Mouse (Mus musculus) gonadal fat pad, adult 2 months (tissue): Measurements from ENCODE around the gene Kat8. TPM values are rescaled to one million over a fixed set of nuclear protein-coding genes. Genes with fewer than 3 reads are reported as not detected.
A peak's percentile ranks its signal among the peaks of the same experiment; 100 is the strongest.

Experiments
- DNase-seq: peaks from one replicate; pipeline ENCODE4 v3.0.0-alpha.2; 2012; ENCODE audit warnings: low read depth
- polyA plus RNA-seq: library from polyadenylated mRNA; depleted of rRNA; stranded (reverse); fragments of >200 nt; gene quantifications from 2 replicates; pipeline ENCODE4 v1.2.3, GENCODE M21; 2012

The Kat8 gene
- polyA plus RNA-seq, 1 experiment = 15.9 TPM

DNA sequence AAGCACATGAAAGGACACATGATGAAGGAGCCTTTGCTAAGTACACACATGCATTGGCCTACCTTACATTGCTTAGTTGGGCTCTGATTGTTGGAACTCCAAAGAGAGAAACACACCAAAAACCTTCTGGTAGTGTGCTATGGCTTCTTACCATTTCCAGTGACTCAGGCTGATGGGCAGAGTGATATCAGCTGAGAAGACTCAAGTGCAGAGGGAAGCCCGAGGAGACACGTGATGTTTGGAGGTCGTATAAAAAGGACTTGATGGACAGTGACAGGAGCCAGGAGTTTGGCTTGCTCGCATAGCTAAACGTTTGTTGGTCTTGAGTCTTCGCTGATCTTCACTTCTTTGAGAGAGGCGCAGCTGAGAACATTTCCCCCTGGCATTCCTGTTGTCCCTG is 14.8 kb upstream of the Kat8 start:
- no peak for DNase-seq

DNA sequence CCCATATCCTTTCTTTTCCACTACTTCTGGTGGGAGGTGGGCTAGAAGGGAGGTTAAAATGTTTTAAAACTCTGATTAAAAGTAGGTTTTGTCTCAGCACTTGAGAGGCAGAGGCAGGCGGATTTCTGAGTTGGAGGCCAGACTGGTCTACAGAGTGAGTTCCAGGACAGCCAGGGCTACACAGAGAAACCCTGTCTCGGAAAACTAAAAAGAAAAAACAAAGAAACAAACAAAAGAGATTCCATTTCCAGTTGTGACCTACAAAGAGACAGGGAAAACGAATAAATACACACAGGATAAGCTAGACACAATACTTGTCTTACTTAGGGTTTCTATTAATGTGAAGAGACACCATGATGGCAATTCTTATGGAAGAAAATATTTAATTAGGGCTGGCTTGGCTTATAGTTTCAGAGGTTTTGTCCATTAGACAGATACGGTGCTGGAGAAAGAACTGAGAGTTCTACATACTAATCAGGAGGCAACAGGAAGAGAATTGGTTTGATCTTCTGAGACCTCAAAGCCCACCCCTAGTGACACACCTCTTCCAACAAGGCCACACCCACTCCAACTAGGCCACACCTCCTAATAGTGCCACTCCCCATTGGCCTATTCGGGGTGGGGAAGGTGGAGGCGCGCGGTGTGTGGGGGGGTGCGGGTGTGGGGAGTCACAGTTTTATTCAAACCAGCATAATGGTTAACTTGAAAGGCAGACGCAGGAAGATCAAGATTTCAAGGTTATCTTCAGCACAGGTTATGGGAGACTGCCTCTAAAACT is 13.9 kb upstream of the Kat8 start:
- no peak for DNase-seq

DNA sequence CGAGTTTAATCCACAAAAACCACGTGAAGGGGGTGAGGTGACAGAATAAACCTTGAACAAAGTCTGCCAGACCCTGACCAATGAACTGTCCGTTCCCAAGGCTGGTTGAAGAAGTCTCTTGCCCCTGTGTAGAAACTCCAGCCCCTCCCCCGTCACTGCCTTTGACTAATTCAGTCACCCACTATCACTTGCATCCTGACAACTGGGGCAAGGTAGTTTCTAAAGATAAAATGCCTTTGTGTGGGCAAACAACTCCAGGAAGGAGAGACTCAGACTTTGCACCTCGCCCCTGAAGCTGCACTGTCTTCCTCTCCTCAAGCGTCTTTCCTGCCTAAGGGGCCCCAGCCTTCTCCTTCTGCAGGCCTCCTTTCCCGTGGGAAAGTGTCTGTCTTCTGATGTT is 12.3 kb upstream of the Kat8 start:
- no peak for DNase-seq

DNA sequence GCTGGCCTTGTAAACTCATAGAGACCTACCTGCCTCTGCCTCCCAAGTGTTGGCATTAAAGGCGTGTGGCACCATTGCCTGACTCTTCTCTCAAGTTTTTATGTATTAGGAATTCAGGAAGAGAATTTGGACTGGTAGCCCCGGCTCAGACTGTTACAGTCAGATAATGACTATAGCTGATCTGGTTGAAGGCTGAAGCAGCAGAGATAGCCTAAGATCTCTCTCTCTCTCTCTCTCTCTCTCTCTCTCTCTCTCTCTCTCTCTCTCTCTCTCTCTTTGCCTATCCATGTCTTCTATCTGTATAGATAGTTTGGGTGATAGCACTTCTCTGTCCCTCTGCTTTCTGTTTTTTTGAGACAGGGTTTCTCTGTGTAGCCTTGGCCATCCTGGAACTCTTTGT is 10.5 kb upstream of the Kat8 start:
- DNase-seq = no peak

DNA sequence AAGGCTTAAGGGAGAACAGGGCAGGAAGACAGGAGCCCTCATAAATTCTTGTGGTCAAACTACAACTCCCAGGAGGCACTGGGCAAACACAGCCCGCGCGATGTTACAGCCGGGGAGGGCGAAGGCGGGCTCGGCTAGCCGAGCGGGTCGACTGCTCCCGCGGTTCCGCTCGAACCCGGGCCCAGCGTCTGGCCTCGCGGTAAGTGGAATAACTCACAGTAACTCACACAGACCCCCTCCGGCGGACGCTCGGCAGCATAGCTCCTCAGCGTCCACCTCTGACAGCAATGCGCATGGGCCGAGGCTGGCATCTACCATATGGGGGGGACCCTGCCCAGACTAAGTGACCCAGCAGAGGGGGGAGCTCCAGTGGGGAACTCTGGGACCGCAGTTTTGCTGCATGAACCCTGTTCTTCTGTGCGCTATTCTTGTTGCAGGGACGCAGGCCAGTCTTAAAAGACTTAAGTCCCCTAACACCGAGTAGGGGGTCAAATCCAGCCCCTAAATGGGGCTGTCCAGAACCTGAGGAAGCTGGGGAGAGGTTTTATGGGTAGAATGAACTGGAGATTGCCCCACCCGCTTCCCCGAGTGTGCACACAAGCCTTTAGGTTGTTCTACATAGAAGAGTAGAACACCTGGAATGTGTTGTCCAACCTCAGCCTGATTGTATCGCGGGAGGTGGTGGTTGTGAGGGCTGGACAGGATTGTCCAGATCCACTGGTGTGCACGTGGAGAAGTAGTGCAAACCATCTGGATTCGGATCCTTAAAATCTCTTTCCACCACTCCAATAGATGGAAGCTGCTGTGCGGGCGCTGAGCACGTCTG is 8.1 kb upstream of the Kat8 start, which contains the start of gene Bckdk:
Bckdk (plus strand) TSS at position 112 of the 826 bp plus-strand sequence.
- DNase-seq = no peak

DNA sequence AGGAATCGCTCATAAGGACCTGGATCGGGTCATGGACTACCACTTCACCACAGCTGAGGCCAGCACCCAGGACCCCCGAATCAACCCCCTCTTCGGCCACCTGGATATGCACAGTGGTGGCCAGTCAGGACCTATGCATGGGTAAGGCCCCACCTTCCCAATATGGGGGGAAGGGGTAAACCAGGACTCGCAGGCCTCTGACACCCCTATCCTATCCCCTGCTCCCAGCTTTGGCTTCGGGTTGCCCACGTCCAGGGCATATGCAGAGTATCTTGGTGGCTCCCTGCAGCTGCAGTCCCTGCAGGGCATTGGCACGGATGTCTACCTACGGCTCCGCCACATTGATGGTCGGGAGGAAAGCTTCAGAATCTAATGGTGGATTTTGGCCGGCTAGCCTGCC is 4.4 kb upstream of the Kat8 start:
- no peak for DNase-seq

DNA sequence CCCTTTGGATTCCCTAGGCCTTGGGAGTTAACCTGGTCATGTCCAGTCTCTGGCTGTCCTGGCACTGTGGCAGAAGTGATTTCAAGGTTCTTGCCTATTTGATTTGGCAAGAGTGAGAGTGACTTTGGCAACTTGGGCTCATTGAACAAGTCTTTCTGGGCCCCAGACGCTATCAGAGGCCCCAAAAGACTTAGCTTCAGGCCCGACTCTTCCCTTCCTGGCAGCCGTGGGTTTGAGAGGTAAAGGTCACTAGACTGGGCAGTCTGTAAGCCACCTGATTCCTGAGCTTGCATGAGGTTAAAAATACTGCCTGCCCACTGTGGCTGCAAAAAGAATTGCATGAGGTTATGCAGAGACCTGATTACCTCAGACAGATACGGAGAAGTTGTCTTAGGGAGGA is 3.7 kb upstream of the Kat8 start:
- no peak for DNase-seq

DNA sequence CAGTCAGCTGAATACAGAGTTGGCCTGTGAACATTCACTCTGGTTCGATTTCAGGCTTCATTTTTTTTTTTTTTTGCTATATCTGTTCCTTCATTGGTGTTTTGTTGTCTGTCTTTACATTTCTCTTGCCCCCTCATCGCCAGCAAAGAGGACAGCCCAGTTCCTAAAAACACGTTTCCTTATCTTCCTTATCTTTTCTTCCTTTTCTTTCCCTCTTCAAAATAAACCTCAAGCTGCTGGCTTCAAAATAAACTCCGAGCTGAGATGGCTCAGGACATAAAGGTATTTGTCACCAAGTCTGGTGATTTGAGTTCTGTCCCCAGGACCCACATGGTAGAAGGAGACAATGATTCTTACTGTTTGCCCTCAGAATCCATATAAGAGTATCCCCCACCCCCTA is 622 bp downstream of the Kat8 start:
- DNase-seq = no peak

DNA sequence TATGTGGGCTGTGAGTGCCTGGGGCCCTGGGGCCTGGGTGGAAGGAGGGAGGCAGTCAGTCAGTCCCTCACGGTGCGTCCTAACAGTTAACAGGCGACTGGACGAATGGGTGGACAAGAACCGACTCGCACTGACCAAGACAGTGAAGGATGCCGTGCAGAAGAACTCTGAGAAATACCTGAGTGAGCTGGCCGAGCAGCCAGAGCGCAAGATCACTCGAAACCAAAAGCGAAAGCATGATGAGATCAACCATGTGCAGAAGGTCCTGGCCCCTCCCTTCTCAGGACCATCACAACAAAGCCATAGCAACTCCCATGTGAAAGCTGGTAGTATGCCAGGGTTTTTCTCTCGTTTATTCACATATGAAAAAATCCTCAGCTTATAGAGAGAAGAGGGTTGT is 3.0 kb downstream of the Kat8 start:
- DNase-seq = no peak

DNA sequence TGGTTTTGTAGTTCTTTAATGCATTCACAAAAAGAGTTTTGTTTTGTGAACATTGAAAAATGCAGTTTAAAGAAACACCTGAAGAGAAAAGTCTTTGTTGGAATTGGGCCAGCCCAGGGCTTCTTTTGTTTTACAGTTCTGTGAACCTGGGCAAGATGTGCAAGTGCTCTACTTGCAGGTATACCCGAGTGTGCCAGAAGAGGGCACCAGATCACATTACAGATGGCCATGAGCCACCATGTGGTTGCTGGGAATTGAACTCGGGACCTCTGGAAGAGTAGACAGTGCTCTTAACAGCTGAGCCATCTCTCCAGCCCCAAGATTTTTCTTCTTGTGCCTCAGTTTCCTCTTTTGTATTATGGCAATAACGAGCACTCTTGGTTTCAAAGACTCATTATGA is 5.9 kb downstream of the Kat8 start:
- DNase-seq = no peak

DNA sequence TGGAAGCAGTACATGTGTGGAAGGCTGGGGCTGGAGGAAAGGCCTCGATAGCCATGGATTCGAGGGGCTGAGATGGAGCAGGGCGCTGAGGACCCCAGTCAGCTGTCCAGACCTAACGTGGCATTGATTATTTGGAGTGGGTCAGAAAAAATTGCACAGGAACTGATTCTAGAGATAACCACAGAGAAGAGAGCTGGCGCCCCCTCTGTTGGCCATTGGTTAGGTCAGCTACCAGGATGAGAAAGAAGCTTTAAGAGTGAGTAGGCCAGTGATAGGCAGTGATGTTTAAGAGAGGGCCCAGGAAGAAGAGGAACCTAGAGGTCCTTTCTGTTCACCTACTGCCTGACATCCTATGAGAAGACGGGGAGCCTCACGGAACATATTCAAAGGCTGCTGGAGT is 7.0 kb downstream of the Kat8 start:
- no peak for DNase-seq

DNA sequence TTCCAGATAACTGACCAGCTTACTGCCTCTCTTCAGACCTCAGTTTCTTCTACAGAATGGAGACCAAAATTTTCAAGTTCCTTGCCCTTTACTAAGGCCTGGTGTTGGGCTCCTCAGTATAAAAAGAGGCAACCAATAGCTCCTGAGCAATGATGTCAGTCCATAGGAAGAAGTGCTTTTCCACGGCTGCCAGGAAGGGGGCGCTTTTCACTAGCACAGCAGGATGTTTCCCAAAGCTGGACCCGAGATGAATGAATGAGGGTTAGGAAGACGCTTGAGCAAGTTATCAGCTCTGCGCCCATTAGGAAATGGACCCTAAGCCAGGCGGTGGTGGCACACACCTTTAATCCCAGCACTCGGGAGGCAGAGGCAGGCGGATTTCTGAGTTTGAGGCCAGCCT is 9.2 kb downstream of the Kat8 start:
- no peak for DNase-seq

DNA sequence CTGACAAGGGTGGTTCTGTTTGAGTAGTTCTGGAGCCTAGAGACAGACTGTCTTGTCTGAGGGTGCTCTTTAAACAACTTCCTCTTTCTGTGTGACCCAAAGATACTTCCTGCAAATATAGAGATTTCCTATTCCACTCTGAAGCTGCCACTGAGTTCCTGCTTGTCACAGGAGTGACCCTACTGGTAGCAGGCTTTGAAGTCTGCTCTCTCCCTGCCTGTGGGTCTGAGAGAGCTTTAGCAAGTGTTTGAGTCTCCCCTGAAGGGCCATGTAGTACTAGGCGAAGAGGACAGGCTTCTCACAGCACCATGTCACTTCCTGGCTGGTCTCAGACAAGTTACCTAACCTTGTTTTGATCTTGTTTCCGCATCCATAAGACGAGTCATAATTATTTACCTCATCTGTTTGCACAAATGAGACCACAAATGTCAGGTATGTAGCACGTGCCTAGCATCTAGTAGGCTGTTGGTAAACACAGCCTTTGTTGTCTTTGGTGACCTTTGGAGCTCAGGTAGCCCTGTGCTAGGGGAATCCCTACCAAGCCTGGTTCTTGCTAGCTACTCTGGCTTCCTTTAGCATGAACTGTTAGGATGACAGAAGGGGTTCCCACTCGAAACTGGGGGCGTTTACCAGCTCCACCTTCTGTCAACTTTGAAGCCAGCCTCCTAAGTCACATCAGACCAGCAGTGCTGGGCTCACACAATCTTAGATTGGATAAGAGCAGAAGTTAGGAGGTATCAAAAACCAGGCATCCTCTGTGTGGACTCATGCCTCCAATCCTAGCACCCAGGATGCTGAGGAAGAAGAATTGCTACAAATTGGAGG is 10.3 kb downstream of the Kat8 start:
- no peak for DNase-seq

DNA sequence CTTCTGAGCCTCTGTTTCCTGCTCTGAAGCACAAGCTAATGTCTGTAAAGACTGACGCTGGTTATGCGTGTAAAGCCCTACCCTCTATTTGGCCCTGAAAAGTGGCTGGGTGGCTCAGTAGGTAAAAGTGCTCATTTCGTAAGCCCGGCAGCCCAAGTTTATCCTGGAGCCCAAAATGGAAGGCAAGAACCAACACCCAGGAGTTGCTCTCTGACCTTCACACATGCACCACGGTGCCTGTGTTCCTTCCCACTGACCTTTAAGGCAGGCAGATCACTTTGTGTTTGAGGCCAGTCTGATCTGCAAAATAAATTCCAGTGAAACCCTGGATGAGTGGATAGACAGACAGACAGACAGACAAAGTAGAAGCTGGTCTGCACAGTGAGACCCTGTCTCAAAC is 11.4 kb downstream of the Kat8 start:
- no peak for DNase-seq

DNA sequence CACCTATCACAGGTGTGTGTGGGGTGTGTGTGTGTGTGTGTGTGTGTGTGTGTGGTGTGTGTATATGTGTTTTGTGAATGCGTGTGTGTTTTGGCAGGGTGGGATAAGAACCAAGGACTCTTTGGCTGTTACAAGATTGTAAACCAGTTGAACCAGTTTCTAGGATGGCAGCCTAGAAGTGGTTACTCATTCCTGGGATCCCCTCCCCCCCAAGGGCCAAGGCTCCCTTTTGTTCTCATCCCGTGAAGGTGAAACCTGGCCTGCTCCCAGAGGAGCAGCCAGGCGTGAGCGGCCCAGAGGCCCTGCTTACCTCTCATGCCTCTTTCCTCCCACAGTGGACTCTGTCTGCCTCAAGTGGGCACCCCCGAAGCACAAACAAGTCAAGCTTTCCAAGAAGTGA is 12.9 kb downstream of the Kat8 start:
- DNase-seq = peak; percentile 96

DNA sequence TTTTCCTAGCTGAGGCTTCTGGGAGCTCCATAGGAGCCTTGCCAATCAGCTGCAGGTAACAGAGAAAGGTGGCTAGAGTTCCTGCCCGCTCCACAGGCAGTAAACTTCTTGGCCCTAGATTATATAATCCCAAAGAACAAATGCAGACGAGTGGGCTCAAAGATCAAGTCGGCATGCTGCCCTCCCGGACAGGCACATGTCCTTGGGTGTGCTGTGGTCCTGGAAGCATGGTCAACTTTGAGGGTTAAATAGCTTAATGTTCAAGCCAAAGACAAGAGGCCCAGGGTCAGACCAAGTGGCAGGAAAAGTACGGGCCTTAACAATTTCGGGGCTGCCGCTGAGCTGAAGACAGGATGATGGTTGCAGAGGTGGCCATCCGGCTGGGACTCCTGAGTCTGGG is 13.8 kb downstream of the Kat8 start:
- no peak for DNase-seq

DNA sequence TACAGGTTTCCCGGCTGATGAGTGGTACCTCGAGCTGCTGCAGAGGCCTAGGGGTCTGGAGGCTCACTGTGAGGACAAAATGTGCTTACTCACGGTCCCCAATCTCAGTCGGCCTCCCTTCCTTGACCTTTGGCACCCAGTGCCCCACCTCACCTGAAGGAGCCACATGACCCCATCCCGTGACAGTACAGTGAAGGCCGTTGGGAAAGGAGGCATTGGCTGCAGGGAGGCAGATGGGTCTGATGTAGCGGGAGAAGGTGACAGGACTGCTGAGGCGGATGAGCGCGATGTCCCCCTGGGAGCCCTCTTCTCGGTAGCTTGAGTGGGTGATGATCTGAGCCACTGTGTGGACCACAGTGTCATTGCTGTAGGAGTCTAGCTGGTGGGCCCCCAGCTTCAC is 14.5 kb downstream of the Kat8 start:
- no peak for DNase-seq

DNA sequence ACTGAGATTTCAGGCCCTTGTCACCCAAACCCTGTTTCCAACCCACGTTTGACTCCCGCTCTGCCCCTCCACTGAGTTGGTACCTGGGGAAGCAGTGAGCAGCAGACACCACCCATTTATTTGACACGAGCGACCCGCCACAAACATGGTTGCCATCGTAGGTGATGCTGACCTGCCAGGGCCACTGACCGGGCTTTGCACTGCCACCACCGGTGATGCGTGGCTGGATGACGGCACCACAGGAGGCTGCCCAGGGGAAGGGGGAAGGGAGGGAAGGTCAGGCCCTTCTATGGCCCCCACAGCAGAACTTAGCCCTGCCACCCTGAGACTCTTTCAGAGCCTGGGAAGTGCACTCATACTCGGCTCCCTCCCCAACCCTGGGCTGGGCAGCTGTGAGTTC is 15.4 kb downstream of the Kat8 start:
- DNase-seq = no peak

DNA sequence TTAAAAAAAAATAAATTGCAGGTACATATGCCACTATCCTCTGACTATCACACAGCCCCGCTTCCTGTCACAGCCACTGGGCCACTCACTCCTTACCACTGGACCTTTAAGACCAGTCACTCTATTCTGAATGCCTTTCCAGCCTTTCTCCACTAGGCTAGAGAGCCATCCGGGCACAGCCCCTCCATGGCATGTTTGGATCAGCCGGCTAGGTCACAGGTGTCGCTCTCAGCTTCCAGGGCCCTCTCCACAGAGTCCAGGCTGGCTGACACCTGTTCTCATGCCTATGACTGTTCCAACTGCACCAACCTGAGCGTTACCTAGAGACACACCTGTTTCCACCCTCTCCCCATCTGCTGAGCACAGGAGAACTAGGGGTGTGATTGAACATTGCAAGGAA is 16.3 kb downstream of the Kat8 start:
- no peak for DNase-seq

DNA sequence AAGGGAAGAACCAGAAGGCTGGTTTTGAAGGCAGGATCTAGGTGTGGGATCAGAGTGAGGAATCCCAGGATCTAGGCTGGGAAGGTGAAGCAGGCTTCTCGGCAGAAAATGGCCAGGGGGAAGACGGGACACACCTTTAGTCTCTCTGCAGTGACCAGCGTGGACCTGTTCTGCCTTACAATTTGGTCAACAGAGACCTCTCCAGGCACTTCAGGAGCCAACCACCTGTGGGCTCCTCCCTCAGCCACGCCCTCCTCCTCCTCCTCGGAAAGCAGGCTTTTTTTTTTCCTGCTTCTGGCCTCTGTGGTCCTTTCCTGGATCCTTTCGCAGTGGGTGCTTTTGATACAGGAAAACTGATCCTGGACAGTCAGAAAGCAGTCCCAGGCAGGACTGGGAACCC is 17.6 kb downstream of the Kat8 start, which contains the start of gene Prss8:
Prss8 (minus strand) TSS at position 182 of the 400 bp plus-strand sequence.
- DNase-seq = no peak

DNA sequence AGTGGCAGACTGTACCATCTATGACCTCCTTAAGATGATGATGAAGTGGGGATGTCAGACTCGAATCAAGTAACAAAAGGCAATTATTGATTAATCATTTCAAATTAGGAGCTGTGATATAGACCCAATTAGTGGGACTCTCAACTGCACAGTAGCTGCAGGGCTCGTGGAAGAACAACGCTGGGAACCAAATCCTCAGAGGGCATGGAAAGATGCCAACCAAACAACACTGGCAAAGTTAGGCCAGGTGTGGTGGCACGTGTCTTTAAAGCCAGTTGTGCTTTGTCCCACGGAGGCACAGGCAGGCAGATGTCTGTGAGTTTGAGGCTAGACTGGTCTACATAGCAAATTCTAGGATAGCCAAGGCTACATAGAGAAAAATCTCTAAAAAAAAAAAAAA is 18.3 kb downstream of the Kat8 start:
- no peak for DNase-seq
